Mouse (Mus musculus) kidney, postnatal 10 days (tissue): ENCODE data around the gene Neurog3.
A peak's percentile ranks its signal among the peaks of the same experiment; 100 is the strongest.

Experiments used
- DNase-seq: peaks from one replicate; pipeline ENCODE4 v3.0.0; 2021; ENCODE audit warnings: mixed read lengths

The Neurog3 gene

DNA sequence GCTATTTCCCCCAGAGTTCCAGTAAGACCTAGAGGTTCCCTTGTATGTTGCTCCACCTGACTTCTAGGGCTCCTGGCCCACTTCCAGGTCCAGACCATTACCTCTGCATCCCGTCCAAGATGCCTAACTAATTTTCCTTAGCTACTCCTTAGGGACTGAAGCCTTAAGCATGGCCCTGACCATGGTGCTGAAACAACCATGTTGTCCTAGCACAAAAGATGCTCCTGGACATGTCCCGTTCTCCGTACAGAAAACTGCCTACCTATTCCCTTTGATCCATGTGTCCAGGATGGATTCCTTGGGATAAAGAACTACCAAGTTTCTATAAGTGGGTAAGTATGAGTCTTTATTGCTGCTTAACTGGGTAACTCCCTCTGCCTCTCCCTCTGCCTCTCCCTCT is 5.2 kb downstream of the Neurog3 start:
- peak; percentile 73 for DNase-seq

DNA sequence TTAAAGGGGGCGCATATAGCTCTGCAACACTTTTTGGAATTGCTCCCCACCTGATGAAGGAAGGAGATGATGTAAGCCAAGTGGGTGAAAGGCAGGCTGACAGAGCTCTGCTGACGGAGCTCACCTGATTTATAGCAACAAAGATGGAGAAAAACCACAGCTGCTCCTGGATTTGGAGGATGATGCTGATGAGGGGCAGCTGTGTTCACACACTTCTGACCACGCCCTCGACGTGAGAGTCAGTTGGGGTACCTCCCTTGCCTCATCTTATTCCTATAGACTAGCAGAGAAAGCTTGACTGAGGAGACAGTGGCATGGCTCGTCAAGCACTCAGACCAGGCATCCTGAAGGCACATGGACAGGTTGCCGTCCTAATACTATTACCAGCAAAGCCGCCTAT is 10.9 kb downstream of the Neurog3 start, which contains the start of gene Fam241b:
TSS of gene Fam241b (minus strand) at position 101 of the 400 bp plus-strand sequence.
- no peak for DNase-seq

DNA sequence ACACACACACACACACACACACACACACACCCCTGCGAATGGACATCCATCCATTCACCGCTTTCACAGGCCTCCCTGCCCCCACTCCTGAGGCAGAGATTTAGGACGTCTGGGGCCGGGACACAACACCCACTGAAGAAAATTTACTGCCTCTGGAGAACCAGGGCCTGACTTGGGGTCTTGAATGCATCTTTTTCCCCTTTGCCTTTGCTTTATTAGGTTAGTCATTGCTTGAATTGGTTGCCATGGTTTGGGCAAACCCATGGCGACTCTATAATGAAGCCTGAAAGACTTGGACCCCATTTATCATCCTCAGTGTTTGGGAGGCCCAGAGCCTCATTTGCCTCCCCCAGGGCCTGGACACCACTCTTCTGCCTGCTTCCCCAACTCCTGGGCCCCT is 13.1 kb downstream of the Neurog3 start:
- no peak for DNase-seq

DNA sequence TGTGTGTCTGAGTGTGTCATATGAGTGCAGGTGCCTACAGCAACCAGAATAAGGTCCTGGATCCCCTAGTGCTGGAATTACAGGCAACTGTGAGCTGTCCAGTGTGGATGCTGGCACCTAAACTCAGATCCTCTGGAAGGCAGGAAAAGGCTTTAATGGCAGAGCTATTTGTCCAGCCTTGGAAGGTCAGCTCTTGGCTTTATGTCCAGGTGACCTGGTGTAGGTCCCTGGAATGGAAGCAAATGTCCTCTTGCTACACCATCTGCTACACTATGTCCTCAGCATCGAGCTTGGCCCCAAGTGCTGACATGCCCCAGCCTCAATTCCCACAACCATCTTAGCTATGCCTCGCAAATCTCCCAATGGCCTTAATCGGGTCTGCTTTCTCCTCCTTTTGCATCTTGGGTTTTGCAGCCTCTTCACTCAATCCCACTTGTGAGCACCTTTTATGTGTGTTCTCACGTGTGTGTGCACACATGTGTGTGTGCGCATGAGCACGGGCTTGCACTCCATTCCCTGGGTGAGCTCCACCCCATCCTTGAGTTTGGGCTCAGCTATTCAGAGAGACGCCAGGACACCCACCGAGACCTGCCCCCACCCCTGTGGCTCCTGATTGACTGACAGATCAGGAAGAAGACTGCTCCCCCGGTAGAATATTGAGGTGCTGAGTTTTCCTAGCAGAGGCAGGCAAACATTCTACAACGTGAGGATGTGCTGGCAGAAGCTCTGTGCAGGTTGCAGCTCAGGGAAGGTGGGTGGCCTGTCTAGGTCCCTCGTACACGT is 14.8 kb downstream of the Neurog3 start:
- no peak for DNase-seq

DNA sequence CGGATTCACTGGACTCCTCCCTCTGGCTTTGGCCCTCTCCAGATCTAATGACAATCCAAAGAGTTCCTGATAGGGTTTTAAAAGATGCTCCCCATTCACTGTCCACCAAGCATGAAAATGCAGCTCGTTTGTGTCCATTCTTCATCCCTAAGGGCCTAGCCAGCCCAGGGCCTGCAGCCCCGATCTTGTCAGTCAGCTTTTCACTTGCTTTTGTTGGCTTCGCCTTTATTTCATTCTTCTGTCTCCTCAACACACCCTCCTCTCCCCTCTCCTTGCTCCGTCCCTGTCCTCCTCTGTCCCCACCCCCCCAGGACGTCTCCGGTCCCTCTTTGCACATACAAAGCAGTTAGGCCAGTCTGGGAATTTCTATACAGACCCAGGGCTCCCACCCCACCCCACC is 17.0 kb downstream of the Neurog3 start:
- no peak for DNase-seq

DNA sequence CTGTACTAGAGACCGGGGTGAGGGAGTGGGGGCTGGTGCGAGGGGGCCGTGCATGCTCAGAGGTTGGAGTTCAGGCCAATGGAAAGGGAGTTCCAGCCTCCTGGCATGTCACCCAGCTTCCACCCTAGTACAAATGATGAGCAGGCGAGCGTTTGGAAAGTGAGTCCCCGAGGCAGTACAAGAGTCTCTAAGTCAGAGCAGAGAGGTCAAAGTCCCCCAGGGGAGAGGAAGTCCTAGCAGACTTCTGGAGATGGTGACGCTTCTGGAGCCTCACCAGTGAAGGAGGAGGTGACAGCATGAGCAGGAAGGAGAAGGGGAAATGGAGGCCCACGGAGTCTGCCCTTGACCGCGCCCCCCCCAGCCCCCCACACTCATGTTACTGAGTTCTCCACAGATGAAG is 29.5 kb downstream of the Neurog3 start:
- DNase-seq, result peak; percentile 39

DNA sequence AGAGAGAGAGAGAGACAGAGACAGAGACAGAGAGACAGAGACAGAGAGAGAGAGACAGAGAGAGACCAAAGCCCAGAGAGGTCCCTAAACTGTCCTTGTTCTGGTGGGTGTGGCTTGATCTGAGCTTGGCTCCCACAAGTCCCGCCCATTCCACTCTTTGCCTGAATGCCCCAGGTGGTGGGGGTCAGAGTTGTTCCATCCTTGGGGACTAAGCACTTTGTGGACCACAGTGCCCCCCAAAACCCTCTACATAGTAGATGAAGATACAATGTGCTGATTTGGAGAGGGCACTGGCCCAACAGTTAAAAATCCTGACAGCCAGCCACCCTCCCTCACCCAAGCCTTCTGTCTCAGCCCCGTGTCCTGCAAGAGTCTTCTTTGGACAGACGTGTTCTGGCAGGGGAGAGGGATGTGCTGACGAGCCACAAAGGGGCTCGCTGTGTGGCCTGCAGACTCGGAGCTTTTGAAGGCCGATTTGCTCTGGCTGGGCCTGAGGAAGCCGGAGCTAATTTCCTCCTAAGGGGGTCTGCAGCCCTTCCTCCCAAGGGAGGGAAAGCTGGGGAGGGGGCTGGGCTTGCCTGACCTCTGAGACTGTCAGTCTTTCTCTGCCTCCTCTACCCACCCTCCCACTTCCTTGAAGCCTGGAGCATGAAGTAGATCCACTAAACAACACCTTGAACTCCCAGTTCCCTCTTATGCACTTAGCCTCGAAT is 40.1 kb downstream of the Neurog3 start:
- no peak for DNase-seq

DNA sequence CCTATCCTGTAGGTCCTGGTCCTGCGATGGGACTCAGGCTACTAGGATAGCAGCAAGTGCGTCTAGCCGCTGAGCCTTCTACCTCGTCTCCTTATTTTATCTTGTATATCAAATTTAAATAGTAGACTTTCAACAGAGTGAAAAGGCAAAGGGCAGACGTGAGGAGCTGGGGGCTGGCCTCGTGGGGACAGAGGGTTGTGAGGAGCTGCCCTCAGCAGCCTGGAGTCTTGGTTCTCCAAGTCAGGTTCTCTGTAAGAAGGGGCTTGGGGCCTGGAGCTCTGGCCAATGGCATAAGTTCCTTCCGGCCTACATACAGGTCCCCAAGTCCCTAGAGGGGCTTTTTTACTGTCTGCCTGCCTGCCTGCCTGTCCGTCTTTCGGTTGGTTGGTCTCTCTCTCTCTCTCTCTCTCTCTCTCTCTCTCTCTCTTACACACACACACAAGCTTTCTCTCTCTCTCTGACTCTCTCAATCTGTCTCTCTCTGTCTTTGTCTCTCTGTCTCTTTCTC is 41.1 kb downstream of the Neurog3 start:
- no peak for DNase-seq

DNA sequence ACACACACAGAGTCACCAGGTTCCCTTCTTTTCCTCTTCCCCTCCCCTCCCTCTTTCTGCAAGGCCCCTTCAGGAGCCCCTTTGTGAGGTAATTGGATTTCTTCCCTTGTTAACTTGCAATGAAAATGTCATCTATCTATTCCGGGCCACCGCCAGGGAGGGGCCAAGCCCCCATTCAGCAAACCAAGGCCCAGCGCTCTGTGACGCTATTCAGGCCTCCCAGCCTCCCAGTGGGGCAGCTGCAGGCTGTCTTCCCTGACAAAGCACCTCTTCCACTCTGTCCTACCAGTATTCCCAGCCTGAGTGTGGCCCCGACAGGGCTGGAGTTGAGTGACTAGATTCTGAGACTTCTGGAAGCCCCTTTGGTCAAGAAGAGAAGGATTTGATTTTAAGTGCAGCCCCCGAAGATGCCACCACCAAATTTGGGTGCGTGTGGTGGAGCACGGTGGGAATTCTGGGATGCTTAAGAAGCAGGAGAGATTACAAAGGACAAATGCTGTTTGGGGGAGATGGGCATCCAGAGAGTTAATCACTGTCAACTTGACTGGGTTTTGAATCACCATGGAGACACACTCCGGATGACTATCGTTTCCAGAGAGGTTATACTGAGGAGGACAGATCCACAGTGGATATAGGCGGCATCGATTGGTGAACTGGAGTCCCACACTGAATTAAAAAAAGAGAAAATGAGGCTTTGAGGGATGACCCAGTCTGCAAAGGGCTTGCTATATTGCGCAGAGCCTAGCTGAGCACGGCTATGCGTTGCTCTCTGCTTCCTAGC is 41.8 kb downstream of the Neurog3 start:
- no peak for DNase-seq

DNA sequence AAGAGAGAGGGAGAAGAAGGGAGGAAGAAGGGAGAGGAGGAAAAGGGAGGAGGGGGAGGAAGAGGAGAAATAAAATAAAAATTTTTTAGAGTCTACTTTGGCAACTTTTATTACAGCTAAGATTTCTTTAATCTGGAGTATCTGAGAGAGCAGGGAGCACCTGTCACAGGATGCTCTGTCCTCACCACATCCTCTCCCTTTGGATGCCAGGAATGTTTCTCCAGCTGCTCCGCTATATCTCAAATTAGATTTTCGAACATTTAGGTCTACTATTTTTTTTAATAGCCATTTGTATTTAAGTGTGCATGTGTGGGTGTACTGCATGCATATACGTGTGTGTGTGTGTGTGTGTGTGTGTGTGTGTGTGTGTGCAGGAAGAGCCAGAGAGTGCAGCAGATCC is 47.1 kb downstream of the Neurog3 start:
- no peak for DNase-seq

DNA sequence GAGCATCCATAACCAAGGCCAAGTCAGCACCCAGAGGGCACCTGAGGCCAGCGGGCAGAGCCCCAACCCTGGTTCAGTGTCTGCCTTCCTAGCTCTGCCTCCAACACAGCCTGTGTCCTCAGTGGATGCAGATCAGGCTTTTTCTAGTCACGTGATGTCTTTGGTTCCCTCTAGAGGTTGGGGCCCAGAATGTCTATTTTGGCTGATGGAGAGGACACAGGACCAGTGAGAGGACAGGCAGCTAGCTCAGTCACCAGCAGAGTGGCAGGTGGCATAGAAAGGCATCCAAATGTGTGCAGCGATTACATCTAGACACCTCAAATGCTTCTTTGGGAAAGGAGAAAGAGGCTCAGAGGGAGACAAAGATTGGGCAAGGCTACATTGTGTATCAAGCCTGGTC is 48.8 kb downstream of the Neurog3 start:
- DNase-seq, result no peak

DNA sequence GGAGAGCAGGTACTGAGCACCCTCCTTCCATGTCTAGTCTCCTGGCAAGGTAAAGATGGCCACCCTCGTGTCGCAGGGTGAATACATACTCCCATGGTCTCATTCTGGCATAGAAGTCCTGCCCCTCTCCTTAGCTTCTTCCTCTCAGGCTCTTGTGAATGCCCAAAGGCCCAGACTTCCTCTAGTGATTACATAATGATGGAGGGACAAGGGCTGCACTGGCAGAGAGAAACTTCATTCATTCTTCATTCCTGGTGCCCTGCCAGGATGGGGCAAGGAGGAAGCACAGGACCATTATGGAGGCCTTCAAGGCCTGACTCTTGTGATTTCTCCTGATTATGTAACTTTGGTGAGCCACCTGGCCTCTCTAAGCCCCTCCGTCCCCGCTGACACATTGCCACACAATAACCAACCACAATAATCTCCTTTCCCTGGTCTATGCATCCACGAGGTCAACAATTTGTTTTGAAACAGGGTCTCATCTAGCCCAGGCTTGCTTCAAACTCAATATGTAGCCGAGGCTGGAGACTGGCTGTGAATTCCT is 49.7 kb downstream of the Neurog3 start:
- DNase-seq, result no peak

DNA sequence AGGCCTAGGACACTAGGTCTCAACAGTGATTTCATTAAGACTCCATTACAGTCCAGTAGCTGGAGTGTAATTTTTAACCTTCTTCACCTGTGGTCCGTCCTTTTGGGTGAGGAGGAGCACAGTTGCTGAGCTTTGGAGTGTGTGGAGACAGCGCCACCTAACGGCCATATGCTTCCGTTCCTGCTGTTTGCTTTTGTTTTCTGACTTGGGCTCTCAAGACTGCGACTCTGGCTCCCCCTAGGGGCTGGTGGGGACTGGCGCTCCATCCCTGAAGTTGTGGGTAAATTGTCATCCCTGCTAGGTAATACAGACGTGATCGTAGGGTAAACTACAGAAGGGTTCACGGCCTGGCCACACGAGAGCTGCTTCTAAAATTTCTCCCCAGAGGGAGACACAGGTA is 50.2 kb downstream of the Neurog3 start:
- DNase-seq, result peak; percentile 97
